Mouse (Mus musculus) testis, adult 2 months (tissue): ENCODE results near the gene Nid1.
"Not testable (repeated sequence)": the region's sequence is repeated elsewhere in the genome, so short reads cannot be mapped to it uniquely, and the experiment has no call there.

Source experiments
- CTCF ChIP-seq: fragments of 200-500 bp; IDR thresholded peaks from 2 replicates; pipeline ENCODE4 v1.5.1; 2012; ENCODE audit warnings: low read depth, mild to moderate bottlenecking, inconsistent platforms, low read length, moderate library complexity; ENCODE audit not compliant: control insufficient read depth, insufficient read depth, insufficient replicate concordance
- POLR2A ChIP-seq: fragments of 200-500 bp; IDR thresholded peaks from 2 replicates; pipeline ENCODE4 v1.6.1; 2012; ENCODE audit warnings: low read depth, mild to moderate bottlenecking, inconsistent platforms, low read length, moderate library complexity; ENCODE audit not compliant: control insufficient read depth

- not testable (repeated sequence) for TF ChIP-seq POLR2A, CTCF
Observed at GRCm38 (mm10) chr13:13449981-13450380, 12.6 kb downstream of the Nid1 start.
